Mouse (Mus musculus) mature B cell (primary cell): ENCODE results near the gene Nkain4.

Experiments used
- in situ Hi-C: fragments of 300-500 bp; cut with MboI; formaldehyde crosslinking; loops from 2 replicates; pipeline ENCODE4 v1.14.3; 2019

The Nkain4 gene

DNA sequence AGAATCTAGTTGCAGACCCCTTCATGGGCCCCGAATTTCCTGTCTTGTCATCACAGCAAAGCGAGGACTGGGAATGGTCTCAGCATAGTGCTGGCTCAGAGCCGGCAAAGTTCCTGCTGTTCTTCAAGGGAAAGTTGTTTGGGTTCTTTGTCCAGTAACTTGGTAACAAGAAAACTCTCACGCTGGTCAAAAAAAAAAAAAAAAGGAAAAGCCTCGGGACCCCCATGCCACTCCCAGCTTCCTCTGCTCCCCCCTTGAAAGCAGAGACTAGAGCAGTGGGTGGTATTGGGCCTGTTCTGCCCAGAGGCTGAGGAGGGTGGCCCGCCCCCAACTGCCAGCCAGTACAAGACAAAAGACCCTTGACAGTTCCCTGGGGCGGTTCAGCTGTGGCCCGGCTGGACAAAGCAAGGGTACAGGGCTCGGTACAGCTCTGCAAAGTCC, 1.7 kb downstream of the Nkain4 start:
- in situ Hi-C loops: no loop called here

DNA sequence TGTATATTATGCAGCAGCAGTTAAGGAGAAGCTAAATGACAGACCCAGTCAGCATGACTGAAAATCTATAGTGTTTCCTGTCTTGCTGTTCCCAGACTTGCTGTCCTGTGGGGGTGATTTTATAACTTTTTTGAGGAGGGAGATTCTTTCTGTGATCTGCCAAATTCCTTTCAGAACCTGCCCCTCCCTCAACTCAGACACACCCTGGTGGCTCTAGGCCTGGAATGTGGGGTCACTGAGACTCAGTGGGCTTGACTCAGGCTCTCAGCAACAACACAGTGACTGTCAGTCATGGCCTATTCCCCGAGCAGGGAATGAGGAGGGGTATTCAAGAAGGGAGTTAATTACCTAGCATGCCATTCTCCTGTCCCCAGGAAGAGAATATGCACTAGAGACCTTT, 4.6 kb downstream of the Nkain4 start:
- in situ Hi-C loops: no loop called here

DNA sequence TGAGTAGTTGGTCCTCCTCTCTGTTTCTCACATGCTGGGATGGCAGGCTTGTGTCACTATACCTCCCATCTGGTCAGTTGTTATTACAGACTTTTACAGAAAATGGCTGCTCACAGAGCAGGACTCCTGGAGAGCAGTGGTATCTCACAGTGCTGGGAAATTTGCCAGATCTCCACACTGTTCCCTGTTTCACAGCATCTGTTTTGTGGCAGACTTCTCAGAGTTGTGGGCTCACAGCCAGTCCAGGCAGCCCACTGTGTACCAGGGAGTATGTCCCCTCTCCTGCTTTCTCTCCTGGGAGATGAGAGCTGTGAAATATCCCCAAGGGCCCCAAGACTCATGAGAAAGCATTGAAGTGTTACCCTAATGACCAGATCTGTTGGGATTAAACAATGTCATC, 12.6 kb downstream of the Nkain4 start:
- in situ Hi-C loops: no loop called here

- in situ Hi-C loops: no loop called here
Measured at GRCm38 (mm10) chr2:180940187-180940586, 14.3 kb downstream of the Nkain4 start.

DNA sequence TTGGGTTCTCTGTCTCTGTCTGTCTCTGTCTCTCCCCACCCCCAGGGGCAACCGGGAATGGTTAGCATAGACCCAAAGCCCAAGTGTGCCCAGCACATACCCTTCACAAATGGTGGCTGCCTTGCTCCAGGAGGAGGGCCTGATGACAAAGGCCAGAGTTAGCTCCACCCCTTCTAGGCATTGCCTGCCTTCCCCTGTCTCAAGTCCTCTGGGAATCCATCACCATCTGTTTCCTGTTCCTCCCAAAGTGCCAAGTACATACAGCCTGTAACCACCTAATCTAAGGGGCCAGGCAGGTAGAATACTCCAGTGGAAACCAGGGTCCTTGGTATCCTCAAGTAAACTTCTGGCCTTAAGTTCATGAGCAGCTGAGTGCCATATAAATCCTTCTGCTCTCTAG, 22.1 kb downstream of the Nkain4 start:
- in situ Hi-C loops: no loop called here

DNA sequence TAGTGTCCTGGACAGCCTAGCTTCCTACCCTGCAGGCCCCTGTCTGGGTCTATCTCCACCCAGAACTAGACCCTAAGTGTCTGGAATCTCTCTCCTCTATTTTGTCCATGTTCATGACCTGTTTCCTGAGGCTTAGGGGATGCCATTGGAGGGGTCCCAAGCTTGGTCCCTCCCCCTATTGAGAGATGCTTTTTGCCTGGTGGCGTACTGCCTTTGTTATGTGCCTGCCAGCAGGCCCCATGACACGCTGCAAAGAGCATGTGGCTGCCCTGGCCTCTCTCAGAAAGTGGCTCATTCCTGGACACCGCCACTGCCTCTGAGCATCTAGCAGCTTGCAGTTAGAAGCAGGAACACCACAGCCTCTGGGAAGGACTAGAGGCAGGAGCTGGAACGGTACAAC, 25.8 kb downstream of the Nkain4 start, which contains the start of gene Birc7:
Gene Birc7, plus strand, starts transcription at position 301 of the 400 bp plus-strand sequence.
- in situ Hi-C loops: no loop called here

DNA sequence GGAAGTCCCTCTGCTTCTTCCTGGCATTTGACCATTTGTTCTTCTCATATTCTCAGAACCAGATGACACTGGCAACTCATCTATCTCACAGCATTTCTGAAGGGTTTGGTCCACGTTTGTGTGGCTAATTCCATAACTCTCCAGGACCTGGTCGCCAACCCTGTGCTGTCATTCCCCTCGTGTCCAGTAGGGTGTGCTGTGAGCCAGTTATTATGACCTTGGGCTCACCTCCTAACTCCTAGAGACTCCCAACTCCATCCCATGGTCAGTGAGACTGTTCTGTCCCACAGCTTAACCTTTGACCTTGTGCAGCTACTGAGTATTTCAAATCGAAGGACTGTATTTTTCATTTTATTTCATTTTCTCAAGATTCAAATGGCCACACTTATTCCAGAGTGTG, 29.3 kb downstream of the Nkain4 start:
- in situ Hi-C loops: no loop called here

- in situ Hi-C loops: no loop called here
Measured at GRCm38 (mm10) chr2:180922739-180923138, 31.8 kb downstream of the Nkain4 start.

- in situ Hi-C loops: no loop called here
Measured at GRCm38 (mm10) chr2:180920810-180921400, 33.6 kb downstream of the Nkain4 start, which contains the start of gene Ythdf1. TSS of gene Ythdf1 (minus strand) at chr2:180920949.

DNA sequence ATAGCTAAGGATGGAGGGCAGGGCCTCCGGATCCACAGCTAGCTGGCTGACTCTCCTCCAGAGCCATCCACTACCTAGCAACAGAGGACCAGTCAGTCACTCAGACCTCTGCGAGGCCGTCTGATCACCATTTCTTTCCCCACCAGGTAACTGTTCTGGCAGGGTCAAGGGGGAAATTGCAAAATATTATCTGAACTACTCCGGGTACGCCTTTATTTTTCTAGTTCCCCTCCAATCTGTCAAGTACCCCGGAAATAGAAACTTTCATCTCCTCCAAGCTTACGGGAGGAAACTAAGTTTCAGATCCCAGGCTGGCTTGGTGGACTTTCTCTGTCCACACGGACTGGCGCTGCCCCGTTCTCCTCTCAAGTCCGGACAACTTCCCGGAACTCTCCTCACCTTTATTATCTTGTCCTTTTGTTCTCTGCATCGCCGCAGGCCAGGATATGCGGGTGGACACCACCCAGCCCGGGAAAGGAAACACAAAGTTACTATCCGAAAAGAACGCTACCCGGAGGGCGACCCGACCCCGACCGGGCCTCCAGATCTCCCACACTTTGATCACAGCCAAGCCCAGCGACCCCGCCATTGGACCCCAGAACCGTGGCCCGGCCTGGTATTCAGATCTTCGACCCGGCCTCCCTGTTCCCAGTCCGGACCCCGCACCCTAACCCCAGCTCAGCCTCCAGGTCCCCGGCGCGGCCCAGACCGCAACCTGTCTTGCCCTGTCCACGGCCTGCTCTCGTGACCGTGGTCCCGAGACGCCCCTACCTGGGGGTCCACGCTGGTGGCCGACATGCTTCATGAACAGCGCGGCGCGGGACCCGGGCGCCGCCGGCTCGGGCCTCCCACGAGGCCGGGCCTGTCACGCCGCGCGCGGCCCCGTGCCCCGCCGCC, 34.3 kb downstream of the Nkain4 start:
- in situ Hi-C loops: no loop called here

DNA sequence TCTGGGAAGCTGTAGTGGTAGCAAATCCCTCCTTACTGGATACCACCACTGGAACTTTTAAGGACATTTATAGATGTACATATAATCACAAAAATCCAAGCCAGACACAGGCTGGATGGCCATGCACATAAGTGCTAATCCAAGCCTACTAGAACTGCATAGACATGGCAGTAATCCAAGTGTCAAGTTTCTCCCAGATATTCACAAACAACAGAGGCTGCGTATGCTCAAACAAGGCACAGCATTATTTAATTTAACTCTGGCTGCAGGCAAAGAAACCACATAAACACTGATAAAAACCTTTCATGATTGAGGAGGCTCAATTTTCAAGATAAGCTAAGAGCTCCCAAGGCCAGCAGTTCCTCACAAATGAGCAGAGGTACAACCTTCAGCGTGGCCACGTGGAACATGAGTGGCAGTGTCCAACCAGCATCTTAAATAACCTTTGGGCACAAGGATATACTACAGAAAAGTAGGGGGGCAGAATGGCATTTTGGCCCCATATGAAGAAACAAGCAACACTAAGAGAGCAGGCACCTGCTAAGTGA, 38.5 kb downstream of the Nkain4 start:
- in situ Hi-C loops: no loop called here

- in situ Hi-C loops: no loop called here
Measured at GRCm38 (mm10) chr2:180910928-180911327, 43.6 kb downstream of the Nkain4 start.

GRCm38 (mm10) chr2:180905556-180906221, 48.8 kb downstream of the Nkain4 start:
- in situ Hi-C loops: no loop called here

GRCm38 (mm10) chr2:180904435-180905208, 49.9 kb downstream of the Nkain4 start:
- in situ Hi-C loops: no loop called here

- in situ Hi-C loops: no loop called here
Measured at GRCm38 (mm10) chr2:180902086-180902485, 52.4 kb downstream of the Nkain4 start.

- in situ Hi-C loops: no loop called here
Measured at GRCm38 (mm10) chr2:180897857-180898256, 56.6 kb downstream of the Nkain4 start.

DNA sequence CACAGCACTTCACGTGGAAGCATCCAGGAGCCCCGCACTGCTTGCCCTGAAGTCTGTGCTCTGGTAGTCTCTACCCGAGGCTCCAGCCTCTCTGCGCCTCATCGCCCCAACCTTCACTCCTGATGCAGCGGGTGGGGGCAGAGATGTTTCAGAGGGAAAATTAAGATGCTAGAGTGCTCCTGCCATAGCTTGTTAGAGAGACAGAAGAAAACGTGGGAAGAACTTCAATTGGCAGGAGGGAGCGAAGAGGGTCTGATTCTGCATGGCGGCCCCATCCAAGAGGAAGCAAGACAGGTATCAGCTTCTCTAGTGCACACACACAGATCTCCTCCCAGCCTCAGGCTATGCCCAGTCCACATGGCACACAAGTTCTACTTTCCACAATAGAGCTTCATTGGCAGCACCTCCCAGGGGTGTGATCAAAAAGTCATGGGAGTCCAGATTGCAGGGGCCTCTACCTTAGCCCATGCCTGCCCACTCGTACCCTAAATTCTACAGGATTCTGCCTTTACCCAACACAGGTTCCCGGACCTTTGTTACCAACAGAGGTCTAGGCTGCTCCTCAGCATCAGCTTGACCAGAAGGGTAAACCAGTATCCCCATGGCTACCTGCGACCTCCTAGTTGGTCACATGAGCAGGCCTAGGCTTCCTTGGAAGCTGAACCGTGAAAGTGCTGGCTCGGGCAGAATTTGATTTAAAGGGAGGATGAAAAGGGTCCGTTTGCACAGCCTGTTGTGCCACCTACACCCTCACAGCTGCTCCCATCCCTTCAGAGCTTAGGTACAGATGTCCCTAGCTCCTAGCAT, 57.5 kb downstream of the Nkain4 start:
- in situ Hi-C loops: no loop called here

DNA sequence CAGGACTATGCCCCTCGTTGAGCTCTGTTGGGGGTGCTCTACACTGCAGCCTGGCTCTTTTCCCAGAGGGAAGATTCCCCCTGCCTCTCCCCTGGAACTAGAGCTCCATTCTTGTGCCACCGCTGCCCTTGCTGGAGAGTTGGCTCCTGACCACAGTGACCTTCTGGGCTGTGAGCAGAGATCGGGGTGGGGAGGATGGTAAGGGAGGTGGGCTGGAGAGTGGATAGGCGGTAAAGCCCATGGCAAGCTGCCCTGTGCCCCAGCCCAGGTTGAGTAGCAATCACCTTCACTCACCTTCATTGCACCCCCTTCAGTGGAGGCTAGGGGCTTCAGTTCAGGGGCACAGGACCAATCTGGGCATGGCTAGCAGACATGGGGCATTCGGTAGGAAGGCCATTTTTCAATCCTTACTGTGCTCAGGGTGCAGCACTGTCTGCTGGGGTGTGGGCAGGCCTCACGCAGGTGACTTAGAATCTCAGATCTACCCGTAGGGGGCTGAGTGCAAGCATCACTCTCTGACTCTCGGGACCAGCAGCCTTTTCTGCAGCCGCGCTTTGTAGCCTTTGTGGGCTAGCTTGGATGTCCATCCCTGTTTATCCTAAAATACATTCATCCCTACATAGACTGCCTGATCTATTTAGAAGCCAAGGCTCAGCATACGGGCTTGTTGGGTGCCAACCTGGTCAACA, 58.5 kb downstream of the Nkain4 start:
- in situ Hi-C loops: no loop called here

DNA sequence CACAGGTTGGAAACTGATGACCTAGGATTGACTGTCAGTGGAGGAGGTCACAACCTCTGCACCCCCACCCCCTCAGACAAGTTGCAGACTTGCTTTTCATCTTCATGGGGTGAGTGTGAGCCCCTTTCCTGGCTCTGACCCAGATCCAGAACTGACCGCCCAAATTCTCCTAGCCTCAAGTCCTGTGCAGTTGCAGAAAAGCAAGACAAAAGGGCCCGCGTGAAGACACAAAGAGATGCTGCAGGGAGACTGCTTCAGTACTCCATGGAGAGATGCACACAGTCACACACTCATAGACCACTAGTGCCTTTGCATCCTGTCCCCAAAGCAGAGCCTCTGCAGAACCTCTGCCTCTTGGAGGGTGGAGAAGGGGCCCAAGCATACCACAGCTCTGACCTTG, 59.2 kb downstream of the Nkain4 start:
- in situ Hi-C loops: no loop called here

DNA sequence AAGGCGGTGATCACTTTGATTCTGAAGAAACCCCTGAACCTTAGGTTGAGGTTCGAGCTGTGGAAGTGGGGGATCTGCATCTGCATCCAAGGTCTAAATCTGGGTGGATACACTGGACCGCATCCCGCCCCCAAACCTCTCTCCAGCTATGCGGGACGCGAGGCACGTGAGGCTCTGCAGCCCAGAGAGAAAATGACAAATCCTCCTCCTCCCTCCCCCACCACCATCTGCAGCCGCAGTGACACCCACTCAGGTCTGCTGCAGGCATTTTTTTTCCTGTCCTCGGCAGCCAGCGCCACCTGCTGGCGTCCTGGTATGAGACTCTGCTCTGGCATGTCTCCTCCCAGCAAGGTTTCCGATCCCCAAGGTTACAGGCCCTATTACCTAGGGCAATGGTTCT, 59.8 kb downstream of the Nkain4 start:
- in situ Hi-C loops: no loop called here
